Mouse (Mus musculus) stomach, embryonic 16.5 days (tissue): ENCODE measurements around the gene Aqp1. TPM values are rescaled to one million over a fixed set of nuclear protein-coding genes. Genes with fewer than 3 reads are reported as not detected.

ENCODE experiments used
- microRNA-seq: library from miRNA; unstranded; fragments of <30 nt; microRNA quantifications from one replicate; pipeline ENCODE4, GENCODE M21; 2016
- polyA plus RNA-seq: library from polyadenylated mRNA; unstranded; fragments of >200 nt; fragmentation: Nextera tagmentation; extraction: Ambion mirVana; gene quantifications from 2 replicates; pipeline ENCODE4 v1.2.1, GENCODE M21; 2015

The Aqp1 gene
- polyA plus RNA-seq, 1 experiment from 2014 or later = 24.1 TPM

Small RNA genes lying within 50 kb of the gene (microRNA-seq; reads per million reads assigned to microRNA genes)
- gene Gm25458 = not detected

Other genes starting within 250 kb of the Aqp1 start
- gene Crhr2, start 203.4 kb upstream of the Aqp1 start, polyA plus RNA-seq = 0.21 and 0.36 TPM in 2 replicates
- gene Inmt, start 161.4 kb upstream of the Aqp1 start, polyA plus RNA-seq = 0.28 and 0.50 TPM in 2 replicates
- gene Mindy4, start 133.0 kb upstream of the Aqp1 start, polyA plus RNA-seq = 7.7 and 10.2 TPM in 2 replicates
- gene Ghrhr, start 39.9 kb downstream of the Aqp1 start, polyA plus RNA-seq = 0.17 TPM in 1 of 2 replicates, not detected in the other
- gene Adcyap1r1, start 115.5 kb downstream of the Aqp1 start, polyA plus RNA-seq = 8.8 and 8.9 TPM in 2 replicates